Mouse (Mus musculus): ENCODE data around the gene Dnah8. TPM values are rescaled to one million over a fixed set of nuclear protein-coding genes. Genes with fewer than 3 reads are reported as not detected.

Gene Dnah8
- total and polyA plus RNA-seq, 3 experiments = 15.4 to 143 (median 19.5) TPM

GRCm38 (mm10) chr17:30598300-30598699, 25.9 kb upstream of the Dnah8 start:
- Histone ChIP-seq H3K9me3 (replicated peaks; ENCODE audit: insufficient read depth, low read length) (no peaks in the 10 kb centered on the region), H3K4me1 (ENCODE audit: control insufficient read depth in 1 of 2, insufficient read depth in 2 of 2, low read length in 2 of 2) (no peaks in the 10 kb centered on the region), H3K27me3 (ENCODE audit: control insufficient read depth in 1 of 2, insufficient read depth in 2 of 2, low read length in 2 of 2) (no peaks in the 10 kb centered on the region), H3K36me3 (ENCODE audit: control insufficient read depth in 1 of 2, insufficient read depth in 2 of 2, low read length in 2 of 2) (peaks cover 0 to 70% of the 10 kb centered on the region in 2 experiments; a peak in 2 of 4 replicates), H3K4me3 (ENCODE audit: control insufficient read depth in 1 of 2, insufficient read depth in 1 of 2, low read depth in 2 of 2, low read length in 2 of 2) (no peak overlapping the region), H3K27ac (ENCODE audit: control insufficient read depth, low read depth, low read length) (no peak overlapping the region), H3K79me2 (ENCODE audit: control insufficient read depth, insufficient read depth, low read length, poor library complexity) (no peaks in the 10 kb centered on the region; the same call in 1 of the 2 replicates), H3K9ac (ENCODE audit: control insufficient read depth, low read depth, low read length, poor library complexity, severe bottlenecking) (no peak overlapping the region)
- no peak for DNase-seq (ENCODE audit: low read depth, low spot score)
- no peak for TF ChIP-seq GABPA (IDR thresholded peaks at IDR 0.05; ENCODE audit: low read depth, low read length)
- no peak for TF ChIP-seq ZKSCAN1 (IDR thresholded peaks at IDR 0.05; ENCODE audit: low read depth, low read length)
- no peak for TF ChIP-seq TBP (IDR thresholded peaks at IDR 0.05; ENCODE audit: low read depth, low read length)
- TF ChIP-seq ZC3H11A (IDR thresholded peaks at IDR 0.05; ENCODE audit: low read depth, low read length) = no peak
- no peak for TF ChIP-seq ELF1 (IDR thresholded peaks at IDR 0.05; ENCODE audit: low read depth, low read length)
- no peak for TF ChIP-seq POLR2AphosphoS5 (IDR thresholded peaks at IDR 0.05; ENCODE audit: borderline replicate concordance, low read depth, low read length)
- TF ChIP-seq ZMIZ1 (IDR thresholded peaks at IDR 0.05; ENCODE audit: low read depth, low read length) = no peak
- TF ChIP-seq NELFE (IDR thresholded peaks at IDR 0.05; ENCODE audit: low read depth, low read length) = no peak
- TF ChIP-seq CTCF (IDR thresholded peaks at IDR 0.05 in 2 of 3, conservative IDR thresholded peaks at IDR 0.05 in 1 of 3; ENCODE audit: control insufficient read depth in 1 of 3, insufficient read depth in 1 of 3, low read depth in 2 of 3, low read length in 3 of 3, poor library complexity in 1 of 3, severe bottlenecking in 1 of 3) = no peak
- no peak for TF ChIP-seq POLR2AphosphoS2 (IDR thresholded peaks at IDR 0.05; ENCODE audit: low read length)
- no peak for TF ChIP-seq JUND (IDR thresholded peaks at IDR 0.05; ENCODE audit: low read depth, low read length)
- TF ChIP-seq MYC (IDR thresholded peaks at IDR 0.05; ENCODE audit: low read depth, low read length) = no peak
- TF ChIP-seq NRF1 (IDR thresholded peaks at IDR 0.05; ENCODE audit: insufficient read depth, low read depth, low read length, poor library complexity, severe bottlenecking) = no peak

GRCm38 (mm10) chr17:30602175-30602574, 22.0 kb upstream of the Dnah8 start:
- no peaks in the 10 kb centered on the region for H3K4me1 ChIP-seq (ENCODE audit: control insufficient read depth in 1 of 2, insufficient read depth in 2 of 2, low read length in 2 of 2)
- no peak overlapping the region for H3K9ac ChIP-seq (ENCODE audit: control insufficient read depth, low read depth, low read length, poor library complexity, severe bottlenecking)
- no peak for DNase-seq (ENCODE audit: low read depth, low spot score)
- H3K27ac ChIP-seq (ENCODE audit: control insufficient read depth, low read depth, low read length) = no peak overlapping the region
- H3K4me3 ChIP-seq (ENCODE audit: control insufficient read depth in 1 of 2, insufficient read depth in 1 of 2, low read depth in 2 of 2, low read length in 2 of 2) = no peak overlapping the region
- peaks cover 17% of the 10 kb centered on the region for H3K79me2 ChIP-seq (ENCODE audit: control insufficient read depth, insufficient read depth, low read length, poor library complexity)
- no peaks in the 10 kb centered on the region for H3K9me3 ChIP-seq (replicated peaks; ENCODE audit: insufficient read depth, low read length)
- peaks cover 0 to 55% of the 10 kb centered on the region in 2 experiments; a peak in 2 of 4 replicates for H3K36me3 ChIP-seq (ENCODE audit: control insufficient read depth in 1 of 2, insufficient read depth in 2 of 2, low read length in 2 of 2)
- no peaks in the 10 kb centered on the region for H3K27me3 ChIP-seq (ENCODE audit: control insufficient read depth in 1 of 2, insufficient read depth in 2 of 2, low read length in 2 of 2)
- no peak for TF ChIP-seq TBP (IDR thresholded peaks at IDR 0.05; ENCODE audit: low read depth, low read length)
- no peak for TF ChIP-seq POLR2AphosphoS2 (IDR thresholded peaks at IDR 0.05; ENCODE audit: low read length)
- TF ChIP-seq GATA1 (IDR thresholded peaks at IDR 0.05; ENCODE audit: low read depth, low read length) = no peak
- TF ChIP-seq MAFK (IDR thresholded peaks at IDR 0.05; ENCODE audit: borderline replicate concordance, low read depth, low read length) = no peak
- no peak for TF ChIP-seq GABPA (IDR thresholded peaks at IDR 0.05; ENCODE audit: low read depth, low read length)
- no peak for TF ChIP-seq NELFE (IDR thresholded peaks at IDR 0.05; ENCODE audit: low read depth, low read length)
- TF ChIP-seq TCF12 (IDR thresholded peaks at IDR 0.05; ENCODE audit: low read depth, low read length) = no peak
- no peak for TF ChIP-seq UBTF (IDR thresholded peaks at IDR 0.05; ENCODE audit: borderline replicate concordance, insufficient read depth, low read depth, low read length)
- TF ChIP-seq USF1 (IDR thresholded peaks at IDR 0.05; ENCODE audit: low read depth, low read length) = no peak
- TF ChIP-seq MYB (IDR thresholded peaks at IDR 0.05; ENCODE audit: low read depth, low read length) = no peak
- no peak for TF ChIP-seq BHLHE40 (IDR thresholded peaks at IDR 0.05; ENCODE audit: borderline replicate concordance, low read depth, low read length)
- TF ChIP-seq ZMIZ1 (IDR thresholded peaks at IDR 0.05; ENCODE audit: low read depth, low read length) = no peak
- TF ChIP-seq POLR2AphosphoS5 (IDR thresholded peaks at IDR 0.05; ENCODE audit: borderline replicate concordance, low read depth, low read length) = no peak
- no peak for TF ChIP-seq USF2 (IDR thresholded peaks at IDR 0.05; ENCODE audit: borderline replicate concordance in 1 of 2, insufficient read depth in 1 of 2, low read depth in 1 of 2, low read length in 2 of 2)
- TF ChIP-seq MAX (IDR thresholded peaks at IDR 0.05; ENCODE audit: low read length) = no peak
- no peak for TF ChIP-seq MXI1 (IDR thresholded peaks at IDR 0.05; ENCODE audit: low read depth, low read length)
- no peak for TF ChIP-seq ZC3H11A (IDR thresholded peaks at IDR 0.05; ENCODE audit: low read depth, low read length)
- TF ChIP-seq KAT2A (conservative IDR thresholded peaks at IDR 0.05; ENCODE audit: low read depth, low read length) = no peak

Measured in MEL (cell line).